Mouse (Mus musculus) heart, embryonic 13.5 days (tissue): ENCODE measurements around the gene Fcho1. TPM values are rescaled to one million over a fixed set of nuclear protein-coding genes. Genes with fewer than 3 reads are reported as not detected.
"Not testable (repeated sequence)": the region's sequence is repeated elsewhere in the genome, so short reads cannot be mapped to it uniquely, and the experiment has no call there.

Source experiments
- ATAC-seq: fragments of 200-750 bp; cut with Nextera tagmentation; 2 replicates; pipeline ENCODE4 v1.8.0; 2017; ENCODE audit warnings: moderate TSS enrichment; ENCODE audit not compliant: insufficient number of reproducible peaks, low FRiP score, low TSS enrichment; ENCODE audit errors: extremely low read depth
- H3K27ac ChIP-seq: fragments of 300-500 bp; sonication (generic); replicated peaks from 2 replicates; pipeline ENCODE4 v1.5.1; 2015; ENCODE audit warnings: moderate library complexity, mild to moderate bottlenecking, inconsistent platforms
- H3K27me3 ChIP-seq: fragments of 300-500 bp; sonication (generic); replicated peaks from 2 replicates; pipeline ENCODE4 v1.6.1; 2015; ENCODE audit warnings: mild to moderate bottlenecking, inconsistent platforms
- H3K36me3 ChIP-seq: fragments of 300-500 bp; sonication (generic); 2 replicates; pipeline ENCODE4 v1.6.1; 2015; ENCODE audit warnings: mild to moderate bottlenecking, inconsistent platforms
- H3K4me1 ChIP-seq: fragments of 300-500 bp; sonication (generic); 2 replicates; pipeline ENCODE4 v1.6.1; 2015; ENCODE audit warnings: inconsistent platforms
- H3K4me2 ChIP-seq: fragments of 300-500 bp; sonication (generic); 2 replicates; pipeline ENCODE4 v1.6.1; 2015; ENCODE audit warnings: inconsistent platforms, mild to moderate bottlenecking, moderate library complexity
- H3K4me3 ChIP-seq: fragments of 300-500 bp; sonication (generic); 2 replicates; pipeline ENCODE4 v1.5.1; 2015; ENCODE audit warnings: moderate library complexity, mild to moderate bottlenecking, inconsistent platforms
- H3K9ac ChIP-seq: fragments of 300-500 bp; sonication (generic); 2 replicates; pipeline ENCODE4 v1.6.1; 2015; ENCODE audit warnings: inconsistent platforms, mild to moderate bottlenecking, moderate library complexity
- H3K9me3 ChIP-seq: fragments of 300-500 bp; sonication (generic); 2 replicates; pipeline ENCODE4 v1.6.1; 2016; ENCODE audit warnings: inconsistent platforms
- WGBS: fragments of 180-500 bp; shearing (Covaris S2); methylation state at CpG from one replicate; pipeline ENCODE4 v1.1.7; 2015; ENCODE audit warnings: mixed read lengths; 5-methylcytosine and 5-hydroxymethylcytosine counted together
- polyA plus RNA-seq: library from polyadenylated mRNA; unstranded; fragments of >200 nt; fragmentation: Nextera tagmentation; extraction: Ambion mirVana; gene quantifications from 2 replicates; pipeline ENCODE4 v1.2.1, GENCODE M21; 2015

Gene Fcho1
- polyA plus RNA-seq, 1 experiment from 2014 or later, result 1.7 TPM

GRCm38 (mm10) chr8:71716561-71717053 is 8.9 kb downstream of the Fcho1 start:
- Histone ChIP-seq H3K9ac (no peak overlapping the region), H3K27ac (no peak overlapping the region), H3K36me3 (no peaks in the 10 kb centered on the region), H3K4me3 (no peak overlapping the region), H3K9me3 (no peaks in the 10 kb centered on the region), H3K4me2 (no peak overlapping the region), H3K27me3 (peaks cover 89% of the 10 kb centered on the region), H3K4me1 (peaks cover 5% of the 10 kb centered on the region; the same call in 1 of the 2 replicates)
- ATAC-seq, result no peak
- 71% methylated on average over 13 of the region's 13 CpGs for WGBS

DNA sequence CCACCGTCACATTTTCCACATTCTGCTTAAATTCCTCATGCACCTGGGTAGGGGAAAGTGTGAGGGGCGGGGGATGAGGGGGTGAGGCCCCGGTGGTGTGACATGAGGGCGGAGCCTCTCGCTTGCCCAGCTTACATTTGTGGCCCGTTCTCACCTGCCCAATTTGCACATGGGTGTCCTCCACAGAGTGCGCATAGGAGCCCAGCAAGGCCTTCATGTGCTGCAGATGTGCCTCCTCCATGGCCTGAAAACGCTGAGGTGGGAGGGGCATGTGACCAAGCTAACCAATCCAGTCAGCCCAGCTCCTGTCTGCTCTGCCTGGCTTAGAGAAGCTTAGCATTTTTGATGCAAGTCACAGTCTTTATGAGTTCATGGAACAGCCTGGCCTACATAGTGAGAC is 10.0 kb downstream of the Fcho1 start:
- no peak for ATAC-seq
- H3K36me3 ChIP-seq, result no peaks in the 10 kb centered on the region
- H3K4me3 ChIP-seq, result no peak overlapping the region
- no peak overlapping the region for H3K9ac ChIP-seq
- no peak overlapping the region for H3K4me2 ChIP-seq
- no peak overlapping the region for H3K27ac ChIP-seq
- H3K27me3 ChIP-seq, result peaks cover 88% of the 10 kb centered on the region
- H3K4me1 ChIP-seq, result peaks cover 5% of the 10 kb centered on the region; the same call in 1 of the 2 replicates
- 30% methylated on average over 8 of the region's 8 CpGs for WGBS
- no peaks in the 10 kb centered on the region for H3K9me3 ChIP-seq

GRCm38 (mm10) chr8:71711574-71711973 is 13.9 kb downstream of the Fcho1 start:
- H3K27me3 ChIP-seq, result peaks cover 92% of the 10 kb centered on the region
- no peak overlapping the region for H3K9ac ChIP-seq
- no peaks in the 10 kb centered on the region for H3K9me3 ChIP-seq
- H3K4me3 ChIP-seq, result no peak overlapping the region
- no peaks in the 10 kb centered on the region for H3K36me3 ChIP-seq
- H3K4me1 ChIP-seq, result no peaks in the 10 kb centered on the region
- no peak overlapping the region for H3K27ac ChIP-seq
- no peak overlapping the region for H3K4me2 ChIP-seq
- ATAC-seq, result no peak
- 59% methylated on average over 2 of the region's 2 CpGs for WGBS

DNA sequence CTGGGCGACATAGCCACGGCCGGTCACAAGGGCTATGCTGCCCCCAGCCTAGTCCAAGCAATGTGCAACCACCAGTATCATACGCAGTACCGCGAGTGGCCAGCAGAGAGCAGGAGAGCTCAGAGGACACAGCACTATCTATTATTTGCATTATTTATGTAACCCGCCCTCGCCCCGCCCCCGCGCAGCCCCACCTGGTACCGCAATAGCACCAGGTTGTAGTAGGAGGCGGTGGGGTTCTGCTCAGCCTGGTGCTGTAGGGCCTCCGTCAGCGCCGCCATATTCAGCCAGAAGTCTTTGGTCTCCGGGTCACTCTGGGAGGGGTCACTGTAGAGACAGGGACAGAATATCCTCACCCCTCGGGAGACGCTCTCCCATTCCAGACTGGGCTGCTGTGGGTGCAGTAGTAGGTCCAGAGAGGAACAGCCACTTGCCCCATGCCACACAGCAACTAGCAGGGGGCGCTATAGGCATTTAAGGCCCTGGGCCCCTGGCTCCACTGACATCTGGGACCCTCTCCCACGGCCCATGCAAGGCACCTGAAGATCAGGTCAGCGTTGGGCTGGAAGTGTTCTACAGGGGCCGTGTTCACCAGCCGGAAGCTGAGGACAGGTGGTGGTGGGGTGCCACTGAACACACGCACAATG is 15.6 kb downstream of the Fcho1 start:
- H3K4me3 ChIP-seq, result peak overlapping the region; percentile 29
- 18% methylated on average over 25 of the region's 25 CpGs for WGBS
- no peak overlapping the region for H3K27ac ChIP-seq

GRCm38 (mm10) chr8:71709134-71709799 is 16.2 kb downstream of the Fcho1 start:
- ATAC-seq, result no peak
- H3K4me1 ChIP-seq, result no peaks in the 10 kb centered on the region
- 0 out of 2 replicates have a peak overlapping the region, but pooled peaks have one; percentile 3 for H3K9ac ChIP-seq
- no peaks in the 10 kb centered on the region for H3K9me3 ChIP-seq
- H3K36me3 ChIP-seq, result no peaks in the 10 kb centered on the region
- H3K4me2 ChIP-seq, result peak overlapping the region; percentile 59
- H3K27me3 ChIP-seq, result peaks cover 93% of the 10 kb centered on the region
- H3K4me3 ChIP-seq, result peak overlapping the region; percentile 29
- 33% methylated on average over 25 of the region's 25 CpGs for WGBS
- H3K27ac ChIP-seq, result no peak overlapping the region

More for the DNA sequence above, 15.6 kb downstream of the Fcho1 start:
- Histone ChIP-seq H3K4me1 (no peaks in the 10 kb centered on the region), H3K27me3 (peaks cover 93% of the 10 kb centered on the region), H3K36me3 (no peaks in the 10 kb centered on the region), H3K9ac (0 out of 2 replicates have a peak overlapping the region, but pooled peaks have one; percentile 3), H3K4me2 (peak overlapping the region; percentile 59), H3K9me3 (no peaks in the 10 kb centered on the region)
- ATAC-seq, result no peak

- peaks cover 95% of the 10 kb centered on the region for H3K27me3 ChIP-seq
- 29% methylated on average over 8 of the region's 8 CpGs for WGBS
Measured at GRCm38 (mm10) chr8:71707874-71708273, 17.6 kb downstream of the Fcho1 start.

GRCm38 (mm10) chr8:71703400-71703799 is 22.1 kb downstream of the Fcho1 start:
- not testable (repeated sequence) for H3K9ac ChIP-seq, H3K4me3 ChIP-seq, H3K36me3 ChIP-seq, H3K27ac ChIP-seq, H3K9me3 ChIP-seq, ATAC-seq
- Histone ChIP-seq H3K4me2 (peak overlapping the region; percentile 69; the same call in 1 of the 2 replicates), H3K27me3 (peaks cover 96% of the 10 kb centered on the region), H3K4me1 (peaks cover 15% of the 10 kb centered on the region)

More at GRCm38 (mm10) chr8:71707874-71708273, 17.6 kb downstream of the Fcho1 start:
- H3K9me3 ChIP-seq, result no peaks in the 10 kb centered on the region
- H3K9ac ChIP-seq, result no peak overlapping the region
- H3K4me2 ChIP-seq, result no peak overlapping the region
- H3K4me1 ChIP-seq, result no peaks in the 10 kb centered on the region
- H3K36me3 ChIP-seq, result no peaks in the 10 kb centered on the region
- ATAC-seq, result no peak
- H3K4me3 ChIP-seq, result no peak overlapping the region
- H3K27ac ChIP-seq, result no peak overlapping the region

DNA sequence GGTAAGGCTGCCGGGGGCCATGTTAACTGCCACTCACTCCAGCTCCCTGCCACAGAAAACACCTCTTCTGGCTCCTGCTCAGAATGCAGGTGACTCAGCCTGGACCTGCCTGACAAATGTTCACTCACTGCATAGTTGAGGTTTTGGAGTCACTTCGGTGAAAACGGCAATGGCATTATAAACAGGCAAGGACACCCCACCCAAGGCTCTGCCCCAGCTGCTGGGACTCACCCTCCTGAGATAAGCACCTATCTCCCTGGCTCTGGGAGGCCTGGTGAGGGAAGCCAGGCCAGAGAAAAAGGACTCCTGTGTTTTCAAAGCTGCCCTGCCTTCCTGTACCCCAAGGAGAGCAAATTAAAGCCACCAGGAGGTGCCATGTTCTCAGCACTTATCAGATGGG is 22.6 kb downstream of the Fcho1 start:
- H3K36me3 ChIP-seq, result no peaks in the 10 kb centered on the region
- H3K4me3 ChIP-seq, result 0 out of 2 replicates have a peak overlapping the region, but pooled peaks have one; percentile 6
- H3K27ac ChIP-seq, result no peak overlapping the region
- H3K4me2 ChIP-seq, result peak overlapping the region; percentile 69; the same call in 1 of the 2 replicates
- WGBS, result 59% methylated on average over 3 of the region's 3 CpGs
- H3K9ac ChIP-seq, result no peak overlapping the region
- peaks cover 15% of the 10 kb centered on the region for H3K4me1 ChIP-seq
- H3K27me3 ChIP-seq, result peaks cover 95% of the 10 kb centered on the region
- no peak for ATAC-seq
- H3K9me3 ChIP-seq, result no peaks in the 10 kb centered on the region

GRCm38 (mm10) chr8:71702087-71702432 is 23.5 kb downstream of the Fcho1 start:
- Histone ChIP-seq H3K9me3 (no peaks in the 10 kb centered on the region), H3K4me2 (peak overlapping the region; percentile 69), H3K27me3 (peaks cover 90% of the 10 kb centered on the region), H3K27ac (no peak overlapping the region), H3K4me3 (no peak overlapping the region), H3K36me3 (no peaks in the 10 kb centered on the region), H3K4me1 (peaks cover 15% of the 10 kb centered on the region), H3K9ac (no peak overlapping the region)
- ATAC-seq, result no peak
- 25% methylated on average over 4 of the region's 4 CpGs for WGBS

- Histone ChIP-seq H3K4me3 (peak within 1 kb of the TSS; percentile 47), H3K4me1 (peaks cover 15% of the 10 kb centered on the region), H3K27ac (no peak within 1 kb of the TSS), H3K27me3 (peaks cover 90% of the 10 kb centered on the region), H3K36me3 (no peaks in the 10 kb centered on the region), H3K9ac (peak within 1 kb of the TSS; percentile 44), H3K9me3 (no peaks in the 10 kb centered on the region), H3K4me2 (peak within 1 kb of the TSS; percentile 69)
- ATAC-seq, result no peak
- 15% methylated on average over 31 of the region's 34 CpGs for WGBS
Measured at GRCm38 (mm10) chr8:71701414-71702086, 24.0 kb downstream of the Fcho1 start, which contains the start of gene B3gnt3. Gene B3gnt3, minus strand, starts transcription at chr8:71701789.
